Mouse (Mus musculus) forebrain, embryonic 10.5 days (tissue): ENCODE data around the gene Tulp4. TPM values are rescaled to one million over a fixed set of nuclear protein-coding genes. Genes with fewer than 3 reads are reported as not detected.

Experiments used
- DNase-seq: peaks from one replicate; pipeline ENCODE4 v3.0.0-alpha.2; 2017; ENCODE audit warnings: low spot score; ENCODE audit errors: extremely low spot score
- H3K27ac ChIP-seq: fragments of 300-500 bp; sonication (generic); 2 replicates; pipeline ENCODE4 v1.5.1; 2016; ENCODE audit warnings: mild to moderate bottlenecking
- H3K27me3 ChIP-seq: fragments of 300-500 bp; sonication (generic); 2 replicates; pipeline ENCODE4 v1.6.1; 2016; ENCODE audit warnings: mild to moderate bottlenecking; ENCODE audit not compliant: poor library complexity, severe bottlenecking
- H3K36me3 ChIP-seq: fragments of 300-500 bp; sonication (generic); replicated peaks from 2 replicates; pipeline ENCODE4 v1.6.1; 2016; ENCODE audit warnings: mild to moderate bottlenecking, moderate library complexity
- H3K4me1 ChIP-seq: fragments of 300-500 bp; sonication (generic); 2 replicates; pipeline ENCODE4 v1.6.1; 2016
- H3K4me3 ChIP-seq: fragments of 300-500 bp; sonication (generic); 2 replicates; pipeline ENCODE4 v1.5.1; 2016; ENCODE audit warnings: mild to moderate bottlenecking, moderate library complexity
- H3K9me3 ChIP-seq: fragments of 300-500 bp; sonication (generic); 2 replicates; pipeline ENCODE4 v1.6.1; 2016; ENCODE audit warnings: mild to moderate bottlenecking, moderate library complexity
- WGBS: fragments of 180-500 bp; shearing (Covaris S2); methylation state at CpG from one replicate; pipeline ENCODE4 v1.1.7; 2016; 5-methylcytosine and 5-hydroxymethylcytosine counted together
- polyA plus RNA-seq: library from polyadenylated mRNA; unstranded; fragments of >200 nt; fragmentation: Nextera tagmentation; extraction: Ambion mirVana; gene quantifications from 2 replicates; pipeline ENCODE4 v1.2.1, GENCODE M21; 2016

Gene Tulp4
- polyA plus RNA-seq, 1 experiment from 2014 or later, result 136 TPM

GRCm38 (mm10) chr17:6103566-6103965 lies 2.7 kb upstream of the Tulp4 start:
- Histone ChIP-seq H3K4me1 (peaks cover 17% of the 10 kb centered on the region), H3K27me3 (no peaks in the 10 kb centered on the region), H3K36me3 (no peaks in the 10 kb centered on the region), H3K27ac (no peak overlapping the region), H3K9me3 (no peaks in the 10 kb centered on the region), H3K4me3 (no peak overlapping the region)
- WGBS, result 84% methylated on average over 6 of the region's 6 CpGs
- DNase-seq, result no peak

GRCm38 (mm10) chr17:6107015-6107601 lies 871 bp downstream of the Tulp4 start:
- H3K9me3 ChIP-seq, result no peaks in the 10 kb centered on the region
- WGBS, result 0% methylated on average over 45 of the region's 50 CpGs
- H3K4me1 ChIP-seq, result peaks cover 28% of the 10 kb centered on the region
- peak; percentile 63 for DNase-seq
- peak overlapping the region; percentile 98 for H3K27ac ChIP-seq
- H3K27me3 ChIP-seq, result no peaks in the 10 kb centered on the region
- peaks cover 26% of the 10 kb centered on the region for H3K36me3 ChIP-seq
- H3K4me3 ChIP-seq, result peak overlapping the region; percentile 89

DNA sequence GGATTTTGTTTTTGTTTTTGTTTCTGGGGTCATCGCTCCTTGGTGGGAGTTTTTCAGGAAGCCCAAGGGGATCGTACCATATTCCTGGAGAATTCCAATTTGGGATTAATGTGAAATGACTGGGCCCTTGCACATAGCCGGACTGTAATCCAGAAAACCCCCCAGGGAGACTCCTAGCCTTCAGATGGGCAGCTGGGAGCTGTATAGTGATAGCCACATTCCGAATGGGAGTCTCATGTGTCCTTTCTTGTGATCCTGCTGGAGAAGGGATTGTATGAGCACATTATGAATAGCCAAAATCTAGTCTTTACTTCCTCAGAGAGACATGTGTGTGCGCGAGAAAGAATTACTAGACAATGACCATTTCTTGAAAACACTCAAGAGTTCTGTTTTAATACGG lies 1.9 kb downstream of the Tulp4 start:
- peak overlapping the region; percentile 89 for H3K4me3 ChIP-seq
- 72% methylated on average over 7 of the region's 7 CpGs for WGBS
- DNase-seq, result no peak
- peaks cover 28% of the 10 kb centered on the region for H3K4me1 ChIP-seq
- no peaks in the 10 kb centered on the region for H3K9me3 ChIP-seq
- H3K27me3 ChIP-seq, result no peaks in the 10 kb centered on the region
- peaks cover 34% of the 10 kb centered on the region for H3K36me3 ChIP-seq
- peak overlapping the region; percentile 98; the same call in 1 of the 2 replicates for H3K27ac ChIP-seq

- WGBS, result 85% methylated on average over 3 of the region's 3 CpGs
- Histone ChIP-seq H3K4me3 (no peak overlapping the region), H3K4me1 (peaks cover 24% of the 10 kb centered on the region), H3K27me3 (no peaks in the 10 kb centered on the region), H3K27ac (no peak overlapping the region), H3K9me3 (no peaks in the 10 kb centered on the region), H3K36me3 (peaks cover 62% of the 10 kb centered on the region)
- no peak for DNase-seq
These were observed 4.7 kb downstream of the Tulp4 start for GRCm38 (mm10) chr17:6110956-6111355.

- H3K36me3 ChIP-seq, result peaks cover 71% of the 10 kb centered on the region
- no peaks in the 10 kb centered on the region for H3K9me3 ChIP-seq
- no peak overlapping the region for H3K4me3 ChIP-seq
- no peaks in the 10 kb centered on the region for H3K27me3 ChIP-seq
- 95% methylated on average over 6 of the region's 6 CpGs for WGBS
- no peak for DNase-seq
- H3K27ac ChIP-seq, result no peak overlapping the region
- H3K4me1 ChIP-seq, result peaks cover 10% of the 10 kb centered on the region
These were observed 7.4 kb downstream of the Tulp4 start for GRCm38 (mm10) chr17:6113653-6114052.

- H3K36me3 ChIP-seq, result peaks cover 73% of the 10 kb centered on the region
- no peak overlapping the region for H3K4me3 ChIP-seq
- no peaks in the 10 kb centered on the region for H3K27me3 ChIP-seq
- no peaks in the 10 kb centered on the region for H3K9me3 ChIP-seq
- no peaks in the 10 kb centered on the region for H3K4me1 ChIP-seq
- WGBS, result 95% methylated on average over 9 of the region's 9 CpGs
- no peak for DNase-seq
- H3K27ac ChIP-seq, result no peak overlapping the region
These were observed 8.8 kb downstream of the Tulp4 start for GRCm38 (mm10) chr17:6115085-6115484.

GRCm38 (mm10) chr17:6117148-6117725 lies 11.0 kb downstream of the Tulp4 start:
- no peaks in the 10 kb centered on the region for H3K9me3 ChIP-seq
- no peak overlapping the region for H3K27ac ChIP-seq
- 86% methylated on average over 4 of the region's 4 CpGs for WGBS
- DNase-seq, result no peak
- no peak overlapping the region for H3K4me3 ChIP-seq
- peaks cover 71% of the 10 kb centered on the region for H3K36me3 ChIP-seq
- no peaks in the 10 kb centered on the region for H3K27me3 ChIP-seq
- H3K4me1 ChIP-seq, result no peaks in the 10 kb centered on the region

DNA sequence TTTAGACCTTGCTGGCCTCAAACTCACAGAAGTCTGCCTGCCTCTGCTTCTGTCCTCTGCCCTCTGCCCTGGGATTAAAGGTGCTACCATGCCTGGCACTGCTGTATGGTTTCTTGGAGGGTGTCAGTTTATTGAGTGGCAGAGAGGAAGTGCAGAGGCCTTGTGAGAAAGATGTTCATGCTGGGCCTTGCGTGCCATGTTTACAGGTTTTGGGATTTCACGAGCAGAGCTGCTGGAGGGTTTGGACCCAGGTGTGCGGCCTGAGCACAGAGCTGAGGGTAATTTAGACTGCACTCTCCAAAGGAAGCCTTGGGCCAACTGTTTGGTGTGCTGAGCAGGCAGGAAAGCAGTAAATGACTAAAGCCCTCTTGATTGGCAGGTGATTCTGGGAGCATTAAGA lies 11.7 kb downstream of the Tulp4 start:
- Histone ChIP-seq H3K4me1 (no peaks in the 10 kb centered on the region), H3K4me3 (no peak overlapping the region), H3K27me3 (no peaks in the 10 kb centered on the region), H3K9me3 (no peaks in the 10 kb centered on the region), H3K36me3 (peaks cover 73% of the 10 kb centered on the region), H3K27ac (no peak overlapping the region)
- DNase-seq, result no peak
- 93% methylated on average over 3 of the region's 3 CpGs for WGBS

- no peaks in the 10 kb centered on the region for H3K27me3 ChIP-seq
- no peak for DNase-seq
- peaks cover 73% of the 10 kb centered on the region for H3K36me3 ChIP-seq
- no peaks in the 10 kb centered on the region for H3K9me3 ChIP-seq
- H3K27ac ChIP-seq, result no peak overlapping the region
- WGBS, result 93% methylated on average over 4 of the region's 4 CpGs
- no peaks in the 10 kb centered on the region for H3K4me1 ChIP-seq
- H3K4me3 ChIP-seq, result no peak overlapping the region
These were observed 12.6 kb downstream of the Tulp4 start for GRCm38 (mm10) chr17:6118861-6119260.

DNA sequence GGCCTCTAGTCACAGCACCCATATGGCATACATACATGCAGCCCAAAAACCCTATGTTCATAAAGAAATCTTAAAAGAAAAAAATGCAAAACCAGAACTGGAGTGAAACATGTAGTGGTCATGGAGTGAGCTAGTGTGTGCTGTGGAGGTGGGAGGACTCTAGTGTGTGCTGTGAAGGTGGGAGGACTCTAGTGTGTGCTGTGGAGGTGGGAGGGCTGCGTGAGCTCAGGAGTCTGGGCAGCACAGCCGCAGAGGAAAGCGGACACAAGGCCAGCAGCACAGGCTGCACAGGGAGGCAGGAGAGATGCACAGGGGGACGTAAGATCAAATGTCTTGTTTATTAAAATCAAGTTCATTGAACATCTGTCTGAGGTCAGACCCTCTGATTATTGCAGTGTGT lies 17.5 kb downstream of the Tulp4 start:
- Histone ChIP-seq H3K27ac (no peak overlapping the region), H3K36me3 (peaks cover 64% of the 10 kb centered on the region), H3K9me3 (no peaks in the 10 kb centered on the region), H3K4me1 (no peaks in the 10 kb centered on the region), H3K4me3 (no peak overlapping the region), H3K27me3 (no peaks in the 10 kb centered on the region)
- no peak for DNase-seq
- 91% methylated on average over 4 of the region's 4 CpGs for WGBS

- 98% methylated on average over 3 of the region's 3 CpGs for WGBS
- no peaks in the 10 kb centered on the region for H3K27me3 ChIP-seq
- no peak for DNase-seq
- H3K4me1 ChIP-seq, result no peaks in the 10 kb centered on the region
- H3K27ac ChIP-seq, result no peak overlapping the region
- no peak overlapping the region for H3K4me3 ChIP-seq
- H3K36me3 ChIP-seq, result peaks cover 50% of the 10 kb centered on the region
- H3K9me3 ChIP-seq, result no peaks in the 10 kb centered on the region
These were observed 19.2 kb downstream of the Tulp4 start for GRCm38 (mm10) chr17:6125441-6125840.

DNA sequence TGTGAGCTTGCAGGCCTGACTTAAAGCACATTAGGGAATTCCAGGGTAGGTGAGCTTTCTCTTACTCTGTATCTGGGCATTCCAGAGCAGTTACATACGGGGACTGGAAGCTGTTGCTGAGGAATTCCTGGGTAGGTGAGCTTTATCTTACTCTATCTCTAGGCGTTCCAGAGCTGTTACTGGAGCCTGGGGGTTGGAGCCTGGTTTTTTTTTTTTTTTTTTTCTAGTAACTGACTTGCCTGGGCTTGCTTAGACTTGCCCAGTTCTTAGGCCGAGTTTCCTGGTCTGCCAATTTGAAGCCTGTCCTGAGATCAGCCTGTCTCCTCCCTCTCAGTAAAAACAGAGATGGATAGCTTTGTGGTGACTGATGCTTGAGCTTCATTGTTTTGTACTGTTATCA lies 21.8 kb downstream of the Tulp4 start:
- Histone ChIP-seq H3K4me3 (no peak overlapping the region), H3K36me3 (peaks cover 35% of the 10 kb centered on the region), H3K27me3 (no peaks in the 10 kb centered on the region), H3K27ac (no peak overlapping the region), H3K4me1 (no peaks in the 10 kb centered on the region), H3K9me3 (no peaks in the 10 kb centered on the region)
- DNase-seq, result no peak
- 66% methylated on average over 3 of the region's 3 CpGs for WGBS

GRCm38 (mm10) chr17:6129361-6129760 lies 23.1 kb downstream of the Tulp4 start:
- Histone ChIP-seq H3K27ac (no peak overlapping the region), H3K9me3 (no peaks in the 10 kb centered on the region), H3K27me3 (no peaks in the 10 kb centered on the region), H3K4me1 (no peaks in the 10 kb centered on the region), H3K36me3 (peaks cover 21% of the 10 kb centered on the region), H3K4me3 (no peak overlapping the region)
- no peak for DNase-seq
- 91% methylated on average over 4 of the region's 4 CpGs for WGBS
